Mouse (Mus musculus): ENCODE measurements around the gene Arl6ip4. TPM values are rescaled to one million over a fixed set of nuclear protein-coding genes. Genes with fewer than 3 reads are reported as not detected.
A peak's percentile ranks its signal among the peaks of the same experiment; 100 is the strongest.

Arl6ip4 gene
- polyA plus RNA-seq, 1 experiment from 2014 or later, result 81.6 TPM

DNA sequence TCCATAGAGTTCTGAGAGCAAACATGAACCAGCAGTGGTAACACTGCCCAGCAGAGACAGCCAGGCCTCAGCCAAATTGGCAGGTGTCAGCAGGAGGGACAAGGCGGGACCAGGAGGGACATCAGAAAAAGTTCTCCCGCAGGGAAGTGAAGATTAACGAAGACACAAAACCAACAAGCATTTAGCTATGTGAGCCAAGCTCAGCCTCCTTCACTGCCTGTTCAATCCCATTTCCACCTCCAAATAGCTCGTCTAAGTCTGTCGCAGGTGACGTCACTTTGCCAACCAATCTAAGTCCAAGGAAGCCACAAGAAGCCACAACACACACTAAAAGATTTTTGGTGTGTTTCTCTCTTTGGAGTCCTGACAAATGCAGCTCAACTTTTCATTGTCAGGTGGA is 13.6 kb upstream of the Arl6ip4 start:
- no peak overlapping the region for H3K9ac ChIP-seq (ENCODE audit: low read depth, low read length)
- ATAC-seq, result no peak
- H3K4me2 ChIP-seq (ENCODE audit: low read length), result no peak overlapping the region
- 89% methylated on average over 6 of the region's 6 CpGs for WGBS
- no peak overlapping the region for H3K27ac ChIP-seq (ENCODE audit: low read length)
- no peaks in the 10 kb centered on the region for H3K36me3 ChIP-seq (ENCODE audit: control insufficient read depth, insufficient read depth, low read length)
- no peak overlapping the region for H3K4me3 ChIP-seq (ENCODE audit: low read depth, low read length)
- H3K9me3 ChIP-seq (replicated peaks; ENCODE audit: control insufficient read depth, low read length, poor library complexity, severe bottlenecking), result no peaks in the 10 kb centered on the region
- H3K27me3 ChIP-seq (ENCODE audit: control insufficient read depth, insufficient read depth, low read depth, low read length), result no peaks in the 10 kb centered on the region
- no peaks in the 10 kb centered on the region for H3K4me1 ChIP-seq (ENCODE audit: control insufficient read depth, insufficient read depth, low read length)

DNA sequence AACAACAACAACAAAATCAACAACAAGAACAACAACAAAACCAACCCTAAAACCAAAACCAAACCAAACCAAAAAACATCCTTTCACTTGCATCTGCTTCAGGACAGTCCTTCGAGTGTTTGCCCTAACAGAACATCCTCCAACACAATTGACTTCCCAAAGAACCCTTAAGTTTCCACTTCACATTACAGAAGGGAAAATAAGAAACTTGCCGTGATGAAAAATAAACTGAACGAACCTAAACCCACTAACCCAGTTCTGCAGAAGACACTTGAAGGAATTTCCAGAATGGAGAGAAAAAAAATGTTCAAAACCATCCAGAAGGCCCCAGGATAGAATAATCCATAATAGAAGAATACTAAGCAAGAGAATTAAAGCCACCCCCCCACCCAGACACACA is 12.9 kb upstream of the Arl6ip4 start:
- WGBS, result 88% methylated on average over 3 of the region's 3 CpGs
- H3K36me3 ChIP-seq (ENCODE audit: control insufficient read depth, insufficient read depth, low read length), result no peaks in the 10 kb centered on the region
- no peak overlapping the region for H3K4me2 ChIP-seq (ENCODE audit: low read length)
- no peak overlapping the region for H3K9ac ChIP-seq (ENCODE audit: low read depth, low read length)
- no peak overlapping the region for H3K4me3 ChIP-seq (ENCODE audit: low read depth, low read length)
- H3K27ac ChIP-seq (ENCODE audit: low read length), result no peak overlapping the region
- no peak for ATAC-seq
- no peaks in the 10 kb centered on the region for H3K4me1 ChIP-seq (ENCODE audit: control insufficient read depth, insufficient read depth, low read length)
- H3K27me3 ChIP-seq (ENCODE audit: control insufficient read depth, insufficient read depth, low read depth, low read length), result no peaks in the 10 kb centered on the region
- H3K9me3 ChIP-seq (replicated peaks; ENCODE audit: control insufficient read depth, low read length, poor library complexity, severe bottlenecking), result no peaks in the 10 kb centered on the region

DNA sequence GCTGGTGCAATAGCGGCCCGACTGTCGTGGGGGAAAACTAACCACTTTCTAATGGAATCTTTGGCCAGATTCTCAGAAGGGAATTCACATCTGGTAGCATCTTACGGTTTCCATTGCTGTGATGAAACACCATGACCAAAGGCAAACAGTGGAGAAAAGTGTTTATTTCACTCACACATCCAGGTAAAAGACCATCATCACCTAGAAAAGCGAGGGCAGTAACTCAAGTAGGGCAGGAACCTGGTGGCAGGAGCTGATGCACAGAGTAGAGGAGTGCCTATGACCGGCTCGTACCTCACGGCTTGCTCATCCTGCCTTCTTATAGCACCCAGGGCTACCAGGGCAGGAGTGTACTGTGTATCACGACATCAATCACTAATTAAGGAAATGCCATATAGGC is 12.3 kb upstream of the Arl6ip4 start:
- ATAC-seq, result no peak

DNA sequence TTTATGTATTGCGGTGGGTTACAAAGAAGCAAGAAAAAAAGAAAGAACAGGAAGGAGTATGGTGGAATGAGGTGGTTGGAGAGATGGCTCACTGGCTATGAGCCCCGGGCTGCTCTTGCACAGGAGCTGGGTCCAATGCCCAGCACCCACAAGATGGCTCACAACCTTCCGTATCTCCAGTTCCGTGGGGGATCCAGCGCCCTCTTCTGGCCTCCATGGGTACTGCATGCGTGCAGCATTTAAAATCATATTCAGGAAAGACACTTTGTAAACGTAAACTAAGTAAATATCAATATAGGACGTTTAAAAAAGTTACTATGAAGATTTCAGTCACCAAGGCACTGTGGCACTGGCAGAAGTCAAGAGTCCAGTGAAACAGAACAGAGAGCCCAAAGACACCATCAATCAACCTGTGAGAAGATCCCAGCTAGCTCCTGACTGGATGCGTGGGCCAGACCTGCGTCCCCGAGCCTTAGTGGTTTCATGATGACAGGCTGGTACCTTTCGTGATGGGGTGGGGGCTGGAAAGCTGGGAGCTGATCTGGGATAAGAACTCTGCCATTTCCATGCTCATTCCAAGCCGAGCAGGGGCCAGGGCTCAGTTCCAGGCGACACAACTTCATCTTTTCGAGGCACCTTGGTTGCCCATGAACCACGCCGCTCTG is 4.7 kb upstream of the Arl6ip4 start:
- Histone ChIP-seq H3K9ac (ENCODE audit: low read depth, low read length) (peak overlapping the region; percentile 71), H3K4me1 (ENCODE audit: control insufficient read depth, insufficient read depth, low read length) (peaks cover 21% of the 10 kb centered on the region), H3K4me2 (ENCODE audit: low read length) (peak overlapping the region; percentile 83), H3K36me3 (ENCODE audit: control insufficient read depth, insufficient read depth, low read length) (peaks cover 3% of the 10 kb centered on the region; the same call in 1 of the 2 replicates), H3K9me3 (replicated peaks; ENCODE audit: control insufficient read depth, low read length, poor library complexity, severe bottlenecking) (no peaks in the 10 kb centered on the region), H3K27ac (ENCODE audit: low read length) (peak overlapping the region; percentile 93), H3K27me3 (ENCODE audit: control insufficient read depth, insufficient read depth, low read depth, low read length) (no peaks in the 10 kb centered on the region), H3K4me3 (ENCODE audit: low read depth, low read length) (peak overlapping the region; percentile 71)
- ATAC-seq, result peak; percentile 12; the same call in 1 of the 2 replicates
- WGBS, result 19% methylated on average over 17 of the region's 17 CpGs

More for the DNA sequence above, 12.3 kb upstream of the Arl6ip4 start:
- Histone ChIP-seq H3K27me3 (ENCODE audit: control insufficient read depth, insufficient read depth, low read depth, low read length) (no peaks in the 10 kb centered on the region), H3K4me1 (ENCODE audit: control insufficient read depth, insufficient read depth, low read length) (no peaks in the 10 kb centered on the region), H3K9ac (ENCODE audit: low read depth, low read length) (no peak overlapping the region), H3K4me3 (ENCODE audit: low read depth, low read length) (no peak overlapping the region), H3K27ac (ENCODE audit: low read length) (no peak overlapping the region), H3K9me3 (replicated peaks; ENCODE audit: control insufficient read depth, low read length, poor library complexity, severe bottlenecking) (no peaks in the 10 kb centered on the region), H3K36me3 (ENCODE audit: control insufficient read depth, insufficient read depth, low read length) (no peaks in the 10 kb centered on the region), H3K4me2 (ENCODE audit: low read length) (no peak overlapping the region)
- 96% methylated on average over 9 of the region's 9 CpGs for WGBS

DNA sequence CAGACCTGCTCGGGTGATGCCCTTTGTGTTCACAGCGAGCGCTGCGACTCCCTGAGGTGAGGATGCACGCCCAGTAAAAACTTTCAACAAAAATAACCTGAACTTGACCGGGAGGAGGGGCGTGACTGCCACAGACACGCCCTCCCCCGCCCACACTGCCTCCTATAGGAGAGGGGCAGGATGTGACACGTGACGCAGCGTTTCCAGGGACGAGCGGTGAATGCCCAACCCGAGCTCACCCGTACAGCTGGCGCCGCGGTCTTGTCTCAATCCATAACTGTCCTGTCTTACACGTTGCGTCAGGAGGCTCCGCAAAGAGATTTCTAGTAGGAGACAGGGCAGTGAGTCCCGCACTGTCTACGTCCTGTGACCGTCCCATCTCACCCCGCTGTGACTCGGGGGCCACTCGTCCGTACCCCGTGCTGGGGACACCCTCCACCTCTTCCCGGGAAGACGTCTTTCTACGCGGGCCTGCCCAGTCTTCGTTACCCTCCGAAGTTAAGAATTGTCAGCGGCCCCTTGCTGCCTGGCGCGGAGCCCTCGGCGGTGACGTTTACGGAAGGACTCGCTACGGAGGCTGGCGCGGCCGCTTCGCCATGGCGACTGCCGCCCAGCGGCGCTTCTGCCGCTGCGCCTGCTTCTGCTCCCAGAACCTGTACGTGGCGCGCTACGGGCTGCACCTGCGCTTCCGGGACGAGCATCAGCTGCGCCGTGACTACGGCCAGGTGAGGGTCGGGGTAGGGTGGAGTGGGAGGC is 4.0 kb upstream of the Arl6ip4 start, which contains the start of gene Ogfod2:
Gene Ogfod2, plus strand, starts transcription at position 556 of the 756 bp plus-strand sequence.
- Histone ChIP-seq H3K4me3 (ENCODE audit: low read depth, low read length) (peak within 1 kb of the TSS; percentile 71), H3K4me1 (ENCODE audit: control insufficient read depth, insufficient read depth, low read length) (peaks cover 26% of the 10 kb centered on the region), H3K27me3 (ENCODE audit: control insufficient read depth, insufficient read depth, low read depth, low read length) (no peaks in the 10 kb centered on the region), H3K4me2 (ENCODE audit: low read length) (peak within 1 kb of the TSS; percentile 96), H3K9me3 (replicated peaks; ENCODE audit: control insufficient read depth, low read length, poor library complexity, severe bottlenecking) (no peaks in the 10 kb centered on the region), H3K36me3 (ENCODE audit: control insufficient read depth, insufficient read depth, low read length) (peaks cover 3% of the 10 kb centered on the region; the same call in 1 of the 2 replicates), H3K27ac (ENCODE audit: low read length) (peak within 1 kb of the TSS; percentile 93), H3K9ac (ENCODE audit: low read depth, low read length) (peak within 1 kb of the TSS; percentile 71)
- WGBS, result 1% methylated on average over 66 of the region's 66 CpGs
- ATAC-seq, result peak; percentile 97

DNA sequence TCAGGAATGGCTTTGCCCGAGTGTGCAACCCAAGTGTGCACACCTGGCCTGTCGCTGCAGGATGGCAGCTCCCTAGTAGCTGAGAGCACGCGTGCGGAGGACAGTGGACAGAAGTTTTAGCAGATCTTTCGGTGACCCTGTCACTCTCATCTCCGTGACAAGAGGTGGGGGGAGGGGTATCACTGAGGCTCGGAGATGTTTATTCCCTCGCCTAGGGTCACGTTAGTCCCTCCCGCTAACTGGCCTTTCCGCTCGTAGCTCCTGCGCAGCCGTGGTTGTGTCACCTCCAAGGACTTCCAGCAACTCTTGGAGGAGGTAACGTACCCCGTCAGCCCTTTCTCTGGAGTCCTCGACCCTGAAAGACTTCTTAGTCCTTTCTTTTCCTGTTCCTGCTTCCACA is 3.4 kb upstream of the Arl6ip4 start:
- Histone ChIP-seq H3K4me1 (ENCODE audit: control insufficient read depth, insufficient read depth, low read length) (peaks cover 30% of the 10 kb centered on the region), H3K36me3 (ENCODE audit: control insufficient read depth, insufficient read depth, low read length) (peaks cover 3% of the 10 kb centered on the region; the same call in 1 of the 2 replicates), H3K9ac (ENCODE audit: low read depth, low read length) (peak overlapping the region; percentile 71), H3K27ac (ENCODE audit: low read length) (peak overlapping the region; percentile 93), H3K4me3 (ENCODE audit: low read depth, low read length) (peak overlapping the region; percentile 71), H3K9me3 (replicated peaks; ENCODE audit: control insufficient read depth, low read length, poor library complexity, severe bottlenecking) (no peaks in the 10 kb centered on the region), H3K4me2 (ENCODE audit: low read length) (peak overlapping the region; percentile 96), H3K27me3 (ENCODE audit: control insufficient read depth, insufficient read depth, low read depth, low read length) (no peaks in the 10 kb centered on the region)
- no peak for ATAC-seq
- WGBS, result 2% methylated on average over 18 of the region's 18 CpGs

DNA sequence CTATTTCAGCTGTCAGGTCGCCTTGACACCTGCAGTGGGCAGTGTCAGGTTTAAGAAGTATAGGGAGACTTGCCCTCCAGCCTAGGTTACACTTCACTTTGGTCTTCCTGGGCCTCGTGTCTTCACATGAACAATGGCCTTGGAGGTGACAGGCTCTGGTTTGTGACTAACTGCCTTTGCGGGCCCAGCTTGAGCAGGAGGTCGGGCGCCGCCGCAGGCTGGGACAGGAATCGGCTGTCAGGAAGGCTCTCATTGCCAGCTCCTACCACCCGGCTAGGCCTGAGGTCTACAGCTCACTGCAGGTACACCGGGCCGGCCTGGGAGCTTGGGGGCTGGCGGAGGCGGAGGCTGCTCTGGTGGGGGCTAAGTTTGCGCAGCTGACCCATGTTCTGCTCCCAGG is 2.9 kb upstream of the Arl6ip4 start:
- Histone ChIP-seq H3K36me3 (ENCODE audit: control insufficient read depth, insufficient read depth, low read length) (peaks cover 3% of the 10 kb centered on the region; the same call in 1 of the 2 replicates), H3K9ac (ENCODE audit: low read depth, low read length) (peak overlapping the region; percentile 71), H3K4me2 (ENCODE audit: low read length) (peak overlapping the region; percentile 96), H3K27me3 (ENCODE audit: control insufficient read depth, insufficient read depth, low read depth, low read length) (no peaks in the 10 kb centered on the region), H3K9me3 (replicated peaks; ENCODE audit: control insufficient read depth, low read length, poor library complexity, severe bottlenecking) (no peaks in the 10 kb centered on the region), H3K4me3 (ENCODE audit: low read depth, low read length) (peak overlapping the region; percentile 71), H3K27ac (ENCODE audit: low read length) (0 out of 2 replicates have a peak overlapping the region, but pooled peaks have one; percentile 93), H3K4me1 (ENCODE audit: control insufficient read depth, insufficient read depth, low read length) (peaks cover 30% of the 10 kb centered on the region)
- 14% methylated on average over 14 of the region's 14 CpGs for WGBS
- no peak for ATAC-seq

DNA sequence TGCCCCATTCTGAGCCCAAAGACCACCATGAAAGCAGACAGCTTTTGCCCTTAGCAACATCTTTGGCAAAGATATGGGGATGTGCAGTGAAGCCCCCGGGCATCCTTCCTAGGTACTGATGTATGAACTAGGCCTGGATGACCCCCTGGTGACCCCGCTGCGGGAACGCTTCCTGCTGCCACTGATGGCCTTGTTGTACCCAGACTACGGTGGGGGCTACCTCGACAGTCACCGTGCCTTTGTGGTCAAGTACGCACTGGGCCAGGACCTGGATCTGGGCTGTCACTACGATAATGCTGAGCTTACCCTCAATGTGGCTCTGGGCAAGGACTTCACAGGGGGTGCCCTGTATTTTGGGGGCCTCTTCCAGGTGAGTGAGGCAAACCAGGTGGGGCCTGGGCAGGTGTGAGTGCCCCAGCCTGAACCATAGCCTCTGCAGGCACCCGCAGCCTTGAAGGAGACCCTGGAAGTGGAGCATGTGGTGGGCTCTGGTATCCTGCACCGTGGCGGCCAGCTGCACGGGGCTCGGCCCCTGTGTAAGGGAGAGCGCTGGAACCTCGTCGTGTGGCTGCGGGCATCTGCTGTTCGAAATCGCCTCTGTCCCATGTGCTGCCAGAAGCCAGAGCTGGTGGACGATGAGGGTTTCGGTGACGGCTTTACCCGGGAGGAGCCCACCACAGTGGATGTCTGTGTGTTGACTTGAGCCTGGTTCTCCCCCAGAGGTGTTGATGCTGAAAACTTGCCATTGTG is 1.4 kb upstream of the Arl6ip4 start:
- Histone ChIP-seq H3K4me3 (ENCODE audit: low read depth, low read length) (no peak overlapping the region), H3K9ac (ENCODE audit: low read depth, low read length) (no peak overlapping the region), H3K4me1 (ENCODE audit: control insufficient read depth, insufficient read depth, low read length) (peaks cover 32% of the 10 kb centered on the region), H3K27ac (ENCODE audit: low read length) (no peak overlapping the region), H3K9me3 (replicated peaks; ENCODE audit: control insufficient read depth, low read length, poor library complexity, severe bottlenecking) (no peaks in the 10 kb centered on the region), H3K4me2 (ENCODE audit: low read length) (no peak overlapping the region), H3K27me3 (ENCODE audit: control insufficient read depth, insufficient read depth, low read depth, low read length) (no peaks in the 10 kb centered on the region), H3K36me3 (ENCODE audit: control insufficient read depth, insufficient read depth, low read length) (peaks cover 7% of the 10 kb centered on the region; the same call in 1 of the 2 replicates)
- ATAC-seq, result no peak
- WGBS, result 92% methylated on average over 24 of the region's 24 CpGs
